Mouse (Mus musculus) megakaryocyte progenitor cell, adult 5-6 weeks (primary cell): ENCODE results near the gene Cyp3a44. TPM values are rescaled to one million over a fixed set of nuclear protein-coding genes. Genes with fewer than 3 reads are reported as not detected.
"Not testable (repeated sequence)": the region's sequence is repeated elsewhere in the genome, so short reads cannot be mapped to it uniquely, and the experiment has no call there.

ENCODE experiments used
- ATAC-seq: replicated peaks from 2 replicates; pipeline ENCODE4 v1.8.0; 2016; ENCODE audit warnings: mild to moderate bottlenecking, moderate TSS enrichment, inconsistent platforms; ENCODE audit not compliant: poor library complexity
- total RNA-seq, 2 experiments: library from RNA; stranded (forward) in 1 of 2; stranded (reverse) in 1 of 2; fragments of 157-497, 149-512 nt in 1 of 2; fragments of 200-1000 nt in 1 of 2; gene quantifications; 2 replicates each; pipeline versions ENCODE4 v1.2.3 to v1.2.4; 2015 to 2017

Cyp3a44 gene
- not detected in 2 replicates for total RNA-seq (2015)
- total RNA-seq (2017), result not detected in 2 replicates

DNA sequence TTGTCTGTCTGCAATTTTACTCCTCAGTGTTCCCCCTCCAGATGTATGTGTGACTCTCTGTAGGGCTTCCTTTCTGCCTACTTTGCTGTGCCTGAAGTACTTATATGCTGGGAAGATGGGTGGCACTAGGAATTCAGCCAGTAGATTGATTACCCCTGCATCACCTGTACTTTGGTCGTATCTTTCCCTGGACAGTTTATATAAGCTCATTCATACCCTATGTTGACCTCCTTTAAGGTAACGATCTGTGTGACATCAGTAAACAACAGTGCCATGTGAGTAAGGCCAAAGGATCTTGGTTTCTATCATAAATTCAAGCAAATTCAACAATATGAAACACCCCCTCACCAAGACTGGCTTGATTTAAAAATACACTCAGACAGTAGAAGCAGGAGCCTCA, at the start of gene Cyp3a44:
TSS of gene Cyp3a44 (minus strand) at position 79 of the 400 bp plus-strand sequence.
- ATAC-seq, result not testable (repeated sequence)

DNA sequence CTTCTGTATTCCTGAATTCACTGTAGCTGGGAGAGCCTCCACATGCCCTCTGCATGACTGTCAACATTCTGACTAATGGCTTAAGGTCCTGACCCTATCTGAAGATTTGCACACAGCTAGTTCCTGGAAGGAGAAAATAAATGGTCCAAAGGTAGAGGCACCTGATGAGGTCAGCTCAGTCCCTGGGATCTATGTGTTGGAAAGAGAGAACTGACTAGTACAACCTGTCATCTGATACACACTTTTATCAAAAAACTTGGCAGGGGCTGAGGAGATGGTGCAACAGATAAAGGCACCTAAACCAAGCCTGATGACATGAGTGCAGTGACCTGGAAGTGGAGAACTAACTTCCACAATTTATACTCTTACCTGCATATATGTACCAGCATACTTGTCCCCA, 5.4 kb downstream of the Cyp3a44 start:
- ATAC-seq, result not testable (repeated sequence)

DNA sequence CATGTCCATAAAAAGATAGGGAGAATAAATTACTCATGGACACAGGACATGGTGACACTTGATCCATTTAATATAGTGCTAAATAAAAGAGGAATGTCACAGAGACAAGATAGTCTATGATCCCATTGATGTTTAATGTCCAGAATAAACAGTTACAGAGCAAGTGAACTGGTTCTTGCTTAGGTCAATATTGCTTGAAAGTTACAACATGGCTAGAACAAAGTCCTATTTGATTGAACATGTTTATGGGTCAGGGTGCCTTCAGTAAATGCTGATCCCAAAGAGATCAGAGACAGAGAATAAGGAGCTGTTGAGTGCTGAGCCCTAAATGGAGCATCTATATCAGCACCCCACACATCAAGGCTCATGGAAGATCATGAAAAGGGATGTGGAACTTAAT, 12.4 kb downstream of the Cyp3a44 start:
- ATAC-seq, result not testable (repeated sequence)

DNA sequence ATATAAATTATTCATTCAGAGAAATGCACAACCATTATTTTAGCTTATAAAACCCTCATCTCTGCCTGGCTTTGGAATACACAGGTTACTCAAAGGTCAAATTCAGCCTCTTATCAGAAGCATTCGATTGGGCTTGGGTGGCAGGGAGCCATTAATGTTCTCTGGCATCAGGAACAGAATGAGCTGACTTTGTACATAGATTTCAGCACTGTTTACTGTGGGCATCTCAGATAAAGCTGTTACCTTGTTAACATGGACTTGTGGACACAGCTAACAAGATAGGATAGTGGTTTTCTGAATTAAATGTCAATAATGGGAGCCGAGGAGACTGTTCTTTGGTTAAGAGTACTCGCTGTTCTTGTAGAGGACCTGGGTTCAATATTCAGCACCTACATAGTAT, 68.2 kb downstream of the Cyp3a44 start:
- ATAC-seq, result not testable (repeated sequence)

Other genes starting within 250 kb of the Cyp3a44 start
- not detected in 2 replicates for gene Cyp3a41b, start 221.1 kb downstream of the Cyp3a44 start, total RNA-seq (2015)
- not detected in 2 replicates for gene Cyp3a41b, start 221.1 kb downstream of the Cyp3a44 start, total RNA-seq (2017)
- not detected in 2 replicates for gene Cyp3a41a, start 85.7 kb downstream of the Cyp3a44 start, total RNA-seq (2015)
- not detected in 2 replicates for gene Cyp3a41a, start 85.7 kb downstream of the Cyp3a44 start, total RNA-seq (2017)
- not detected in 2 replicates for gene Cyp3a11, start 74.1 kb upstream of the Cyp3a44 start, total RNA-seq (2015)
- gene Cyp3a11, start 74.1 kb upstream of the Cyp3a44 start, total RNA-seq (2017), result not detected in 2 replicates
- gene Cyp3a25, start 203.7 kb upstream of the Cyp3a44 start, total RNA-seq (2015), result not detected in 2 replicates
- gene Cyp3a25, start 203.7 kb upstream of the Cyp3a44 start, total RNA-seq (2017), result not detected in 2 replicates